ENCODE assay signal across 32 mouse cellular contexts in the genomic region with DNA sequence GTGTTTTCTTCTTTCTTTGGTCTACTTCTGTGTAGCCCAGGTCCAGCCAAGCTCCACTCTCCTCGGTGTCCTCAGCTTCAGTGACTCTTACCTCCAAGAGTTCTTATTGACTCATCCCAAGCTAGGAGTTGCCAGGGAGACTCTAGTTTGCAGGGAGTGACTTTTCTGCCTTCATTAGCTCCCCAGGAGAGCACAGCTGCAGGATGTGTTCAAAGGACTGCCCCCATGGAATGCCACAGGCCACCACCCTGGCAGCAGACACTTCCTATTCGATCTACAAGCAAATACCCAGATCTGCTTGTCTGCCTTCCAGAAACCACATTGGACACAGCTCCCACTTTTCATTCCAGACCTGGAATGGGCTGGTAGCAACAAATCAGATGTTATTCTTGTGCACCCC.
"Had no signal": no experiment of that assay in that cellular context is flagged by ENCODE, and none has a peak within 500 bp of the region (broad histone marks: within the 10 kb centered on the region; RNA-seq: fewer than 3 reads in every experiment).

No protein-coding gene starts in this region.

- H3K9ac ChIP-seq: limb, embryonic 12.5 days; limb, embryonic 13.5 days; limb, embryonic 15.5 days; liver, embryonic 12.5 days; liver, embryonic 13.5 days; liver, embryonic 14.5 days; liver, embryonic 15.5 days; liver, postnatal 0 days; lung, embryonic 14.5 days; lung, embryonic 15.5 days; midbrain, embryonic 12.5 days; midbrain, embryonic 13.5 days; midbrain, embryonic 15.5 days; neural tube, embryonic 12.5 days; neural tube, embryonic 13.5 days had no signal

- H3K4me2 ChIP-seq: limb, embryonic 12.5 days; limb, embryonic 13.5 days; limb, embryonic 15.5 days; liver, embryonic 11.5 days; liver, embryonic 12.5 days; liver, embryonic 13.5 days; liver, embryonic 15.5 days; lung, embryonic 14.5 days; lung, embryonic 15.5 days; midbrain, embryonic 12.5 days; midbrain, embryonic 13.5 days; midbrain, embryonic 15.5 days; neural tube, embryonic 12.5 days; neural tube, embryonic 13.5 days had no signal

- H3K4me3 ChIP-seq: left cerebral cortex, adult 2 months; limb, embryonic 10.5 days; limb, embryonic 12.5 days; limb, embryonic 13.5 days; limb, embryonic 15.5 days; liver, embryonic 12.5 days; liver, embryonic 13.5 days; liver, embryonic 15.5 days; lung, embryonic 15.5 days; megakaryocyte, embryonic 14.5 days; midbrain, embryonic 10.5 days; midbrain, embryonic 12.5 days; midbrain, embryonic 13.5 days; midbrain, embryonic 15.5 days; neural tube, embryonic 12.5 days; neural tube, embryonic 13.5 days had no signal

- ATAC-seq: liver, embryonic 12.5 days; liver, postnatal 0 days; lung, postnatal 0 days; midbrain, embryonic 13.5 days; midbrain, embryonic 15.5 days; midbrain, embryonic 16.5 days had no signal

- H3K27me3 ChIP-seq: limb, embryonic 12.5 days; limb, embryonic 13.5 days; limb, embryonic 15.5 days; liver, embryonic 12.5 days; liver, embryonic 13.5 days; liver, embryonic 15.5 days; lung, embryonic 15.5 days; megakaryocyte, embryonic 14.5 days; midbrain, embryonic 12.5 days; midbrain, embryonic 13.5 days; midbrain, embryonic 15.5 days; neural tube, embryonic 12.5 days; neural tube, embryonic 13.5 days had no signal

- H3K36me3 ChIP-seq: limb, embryonic 10.5 days; limb, embryonic 12.5 days; limb, embryonic 13.5 days; limb, embryonic 15.5 days; liver, embryonic 12.5 days; liver, embryonic 13.5 days; liver, embryonic 15.5 days; lung, embryonic 15.5 days; midbrain, embryonic 10.5 days; midbrain, embryonic 12.5 days; midbrain, embryonic 13.5 days; midbrain, embryonic 15.5 days; neural tube, embryonic 12.5 days; neural tube, embryonic 13.5 days had no signal

- H3K27ac ChIP-seq: left cerebral cortex, adult 2 months; limb, embryonic 10.5 days; limb, embryonic 12.5 days; limb, embryonic 13.5 days; limb, embryonic 15.5 days; liver, embryonic 12.5 days; liver, embryonic 13.5 days; liver, embryonic 14.5 days; liver, embryonic 15.5 days; lung, embryonic 15.5 days; macrophage; midbrain, embryonic 10.5 days; midbrain, embryonic 12.5 days; midbrain, embryonic 13.5 days; midbrain, embryonic 15.5 days; neural tube, embryonic 12.5 days; neural tube, embryonic 13.5 days had no signal

- H3K4me1 ChIP-seq: limb, embryonic 10.5 days; limb, embryonic 12.5 days; limb, embryonic 13.5 days; limb, embryonic 15.5 days; liver, embryonic 12.5 days; liver, embryonic 13.5 days; liver, embryonic 15.5 days; lung, embryonic 15.5 days; megakaryocyte, embryonic 14.5 days; midbrain, embryonic 10.5 days; midbrain, embryonic 12.5 days; midbrain, embryonic 13.5 days; midbrain, embryonic 15.5 days; neural tube, embryonic 12.5 days; neural tube, embryonic 13.5 days had no signal

- DNase-seq: left cerebral cortex, postnatal 4 days; liver; liver, embryonic 13.5 days; liver, postnatal 0 days; lung, adult 18-20 months; lung, adult 2 months; lung, embryonic 14.5 days; lung, postnatal 10 days; lung, postnatal 14 days; lung, postnatal 36 days; lung, postnatal 4 days; midbrain, embryonic 14.5 days had no signal

- H3K9me3 ChIP-seq: limb, embryonic 15.5 days; liver, embryonic 12.5 days; liver, embryonic 15.5 days; midbrain, embryonic 13.5 days; midbrain, embryonic 15.5 days; neural tube, embryonic 13.5 days had no signal
